Mouse (Mus musculus) embryonic fibroblast, embryonic 13.5 days (primary cell): ENCODE results near the gene Gm765.

Source experiments
- CTCF ChIP-seq: IDR thresholded peaks from 2 replicates; pipeline ENCODE4 v1.5.1; 2011; ENCODE audit warnings: mild to moderate bottlenecking, control low read depth, low read length, moderate library complexity, borderline replicate concordance; ENCODE audit not compliant: insufficient read depth
- POLR2A ChIP-seq: IDR thresholded peaks from 2 replicates; pipeline ENCODE4 v1.6.1; 2011; ENCODE audit warnings: low read depth, mild to moderate bottlenecking, control low read depth, low read length, moderate library complexity

DNA sequence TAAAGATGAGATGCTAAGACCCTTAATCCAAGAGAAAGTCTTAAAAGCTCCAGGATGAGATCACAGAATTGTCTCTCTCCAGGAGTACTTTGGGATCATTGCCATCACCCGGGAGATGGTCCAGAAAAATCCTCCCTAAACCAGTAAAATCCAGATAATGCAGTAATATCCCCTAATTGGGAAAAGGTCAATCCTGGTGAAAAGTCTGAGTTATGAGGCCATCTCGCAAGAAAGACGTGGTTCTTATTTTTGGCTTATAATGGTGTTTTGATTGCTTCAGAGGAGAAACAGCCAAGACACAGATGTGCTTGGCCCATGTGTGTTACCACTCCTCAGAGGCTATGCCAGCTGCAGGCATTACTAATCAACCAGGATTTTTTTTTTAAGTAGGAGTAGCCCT is 34.9 kb downstream of the Gm765 start:
- TF ChIP-seq POLR2A = no peak
- no peak for TF ChIP-seq CTCF
